Mouse (Mus musculus) gastrocnemius, postnatal 25 days (tissue): Measurements from ENCODE around the gene Foxj2. TPM values are rescaled to one million over a fixed set of nuclear protein-coding genes. Genes with fewer than 3 reads are reported as not detected.

ENCODE experiments used
- DNase-seq: peaks from one replicate; pipeline ENCODE4 v3.0.0; 2022
- total RNA-seq, 2 experiments: library from RNA; stranded (reverse); gene quantifications; 1 replicate in 1 of 2; 2 replicates in 1 of 2; pipeline ENCODE4 v1.2.3; 2021

The Foxj2 gene
- total RNA-seq, 2 experiments from 2014 or later, result 18.4 to 20.9 TPM

GRCm38 (mm10) chr6:122813640-122814039 lies 6.1 kb upstream of the Foxj2 start:
- DNase-seq, result no peak

DNA sequence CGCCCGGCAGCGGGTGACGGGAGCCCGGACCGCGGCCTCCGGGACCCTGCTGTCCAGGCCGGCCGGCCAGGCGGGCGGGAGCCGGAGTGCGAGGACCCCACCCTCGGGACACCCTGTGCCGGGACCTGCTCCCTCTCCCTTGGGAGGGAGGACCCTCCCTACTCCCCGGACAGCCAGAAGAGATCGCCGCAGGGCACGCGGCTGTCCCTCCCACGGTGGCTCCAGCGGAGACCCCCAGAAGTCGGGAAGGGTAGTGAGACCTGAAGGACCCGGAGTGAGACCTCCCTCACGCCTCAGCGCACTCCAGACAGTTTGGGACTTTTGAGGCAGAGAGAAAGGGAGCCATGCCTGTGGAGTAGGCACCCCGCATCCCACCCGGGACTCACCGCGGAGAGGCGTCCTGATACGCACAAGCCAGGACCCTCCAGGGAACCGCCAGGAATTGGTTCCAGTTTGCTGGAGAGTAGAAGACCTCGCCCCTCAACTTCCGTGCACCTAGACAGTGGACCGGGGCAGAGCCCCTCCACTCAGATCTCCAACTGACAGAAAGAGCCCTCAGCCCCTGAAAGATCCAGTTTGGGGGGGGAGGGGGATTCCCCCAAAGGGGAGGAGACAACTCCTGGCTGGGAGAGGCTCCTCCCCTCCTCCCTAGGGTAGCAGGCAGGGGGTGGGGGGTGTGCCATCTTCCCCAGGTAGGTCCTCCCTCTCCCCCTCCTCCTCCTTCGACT lies 521 bp downstream of the Foxj2 start:
- DNase-seq, result peak; percentile 17

- DNase-seq, result no peak
Observed at GRCm38 (mm10) chr6:122820799-122821650, 1.3 kb downstream of the Foxj2 start.

DNA sequence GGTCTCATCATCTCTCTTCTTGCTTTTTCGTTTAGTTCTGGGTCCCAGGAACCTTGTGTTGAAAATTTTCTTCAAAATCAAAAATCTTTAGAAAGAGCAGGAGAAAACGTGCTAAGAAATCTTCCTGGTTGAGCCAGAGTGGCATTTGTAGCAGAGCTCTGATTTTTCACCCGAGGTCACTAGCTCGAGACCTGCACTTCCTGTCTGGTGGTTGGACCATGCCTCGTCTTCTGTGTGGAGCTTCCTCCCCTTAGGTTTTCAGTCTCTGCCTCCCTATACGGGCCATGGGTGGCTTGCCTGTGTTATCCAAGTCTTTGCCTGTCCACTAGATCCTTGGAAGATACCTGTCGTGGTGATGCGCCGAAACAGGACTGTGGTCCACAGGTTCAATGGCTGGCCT lies 2.1 kb downstream of the Foxj2 start:
- no peak for DNase-seq

- peak; percentile 67 for DNase-seq
Observed at GRCm38 (mm10) chr6:122824086-122824485, 4.4 kb downstream of the Foxj2 start.

GRCm38 (mm10) chr6:122825166-122825565 lies 5.5 kb downstream of the Foxj2 start:
- DNase-seq, result no peak

DNA sequence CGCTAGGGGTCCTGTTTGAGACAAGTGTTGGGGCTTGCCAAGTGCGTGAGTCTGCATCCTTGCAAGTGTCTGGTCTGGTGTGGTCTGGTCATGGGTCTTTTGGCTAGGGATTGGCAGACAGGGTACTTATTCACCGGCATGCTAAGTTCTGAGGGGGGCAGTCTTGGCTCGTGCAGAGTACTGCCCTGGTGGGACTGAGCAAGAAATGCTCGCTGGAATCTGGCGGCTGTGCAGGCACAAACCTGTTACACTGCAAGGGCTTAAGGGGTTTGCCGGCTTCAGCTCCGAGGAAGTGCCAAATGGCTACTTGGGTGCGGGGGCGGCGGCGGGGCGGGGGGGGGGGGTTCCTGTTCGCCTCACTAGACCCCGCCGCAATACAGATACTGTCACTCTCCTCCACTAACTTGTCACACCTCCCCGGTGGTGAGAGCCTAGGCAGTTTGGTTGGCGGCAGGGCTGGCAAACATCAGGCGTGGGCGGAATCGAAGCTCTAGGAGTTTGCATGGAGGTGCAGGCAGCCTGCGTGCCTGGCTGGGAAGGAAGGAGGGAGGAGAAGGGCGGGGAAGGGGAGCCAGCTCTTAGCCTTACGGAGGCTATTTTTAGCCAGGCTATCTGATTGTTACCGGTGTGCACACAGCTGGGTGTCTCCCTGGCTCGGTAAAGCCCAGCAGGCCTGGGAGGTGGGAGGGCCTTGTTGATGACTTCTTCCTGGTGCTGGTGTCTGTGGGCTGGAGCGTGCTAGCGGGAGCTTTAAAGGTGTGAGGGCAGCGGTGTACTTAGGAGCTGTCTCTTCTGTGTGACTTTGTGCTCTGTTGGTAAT lies 6.4 kb downstream of the Foxj2 start:
- peak; percentile 65 for DNase-seq

- DNase-seq, result no peak
Observed at GRCm38 (mm10) chr6:122828086-122828485, 8.4 kb downstream of the Foxj2 start.

DNA sequence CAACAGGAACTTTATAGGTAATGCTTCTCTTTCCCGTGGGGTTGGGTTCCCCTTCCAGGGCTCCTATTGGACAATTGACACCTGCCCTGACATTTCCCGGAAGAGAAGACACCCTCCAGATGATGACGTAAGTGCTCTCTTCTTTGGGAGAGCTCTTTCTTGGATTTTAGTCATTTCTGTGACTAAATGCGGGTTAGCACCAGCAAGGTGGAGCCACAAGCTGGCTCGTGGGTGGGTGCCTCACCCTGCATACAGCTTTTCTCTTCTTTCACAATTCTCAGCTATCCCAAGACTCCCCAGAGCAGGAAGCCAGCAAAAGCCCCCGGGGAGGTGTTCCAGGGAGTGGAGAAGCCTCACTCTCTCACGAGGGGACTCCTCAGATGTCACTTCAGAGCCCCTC lies 13.2 kb downstream of the Foxj2 start:
- no peak for DNase-seq

DNA sequence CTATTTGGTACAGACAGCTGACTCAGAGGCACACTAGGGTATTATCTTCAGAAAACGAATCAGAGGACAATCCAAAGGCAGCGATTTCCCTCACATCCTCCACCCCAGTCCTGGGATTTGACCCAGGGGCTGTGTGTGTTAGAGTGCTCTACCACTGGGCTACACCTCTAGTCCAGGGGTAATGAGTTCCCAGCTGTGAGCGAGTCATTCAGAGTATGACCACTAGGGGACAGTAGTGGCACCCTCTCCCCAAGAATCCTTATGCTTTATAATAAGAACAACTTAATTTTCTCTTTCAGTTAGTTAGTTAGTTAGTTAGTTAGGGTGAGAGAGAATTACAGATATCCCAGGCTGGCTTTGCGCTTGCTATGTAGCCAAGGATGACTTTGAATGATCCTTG lies 14.7 kb downstream of the Foxj2 start:
- no peak for DNase-seq

- no peak for DNase-seq
Observed at GRCm38 (mm10) chr6:122836974-122837373, 17.3 kb downstream of the Foxj2 start.

GRCm38 (mm10) chr6:122837539-122837938 lies 17.8 kb downstream of the Foxj2 start:
- DNase-seq, result no peak

DNA sequence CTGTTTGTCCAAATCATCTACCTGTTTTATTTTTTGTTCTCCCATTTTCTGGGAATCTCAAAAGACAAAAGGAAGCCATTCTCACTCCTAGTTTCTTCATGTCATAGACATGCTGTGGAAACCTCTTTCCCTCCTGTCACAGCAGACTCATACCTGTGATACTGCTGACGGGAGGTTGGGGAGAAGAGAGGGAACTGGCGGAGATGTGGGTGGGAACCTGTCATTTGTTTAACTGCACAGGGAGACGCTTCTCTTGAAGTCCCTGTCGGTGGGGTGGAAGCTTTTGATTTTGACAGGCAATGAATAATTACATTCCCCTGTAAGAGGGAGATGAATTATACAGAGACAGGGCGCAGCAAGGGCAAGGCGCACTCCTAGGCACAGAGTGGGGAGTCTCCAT lies 24.0 kb downstream of the Foxj2 start:
- DNase-seq, result no peak

GRCm38 (mm10) chr6:122852696-122853095 lies 33.0 kb downstream of the Foxj2 start:
- DNase-seq, result no peak

DNA sequence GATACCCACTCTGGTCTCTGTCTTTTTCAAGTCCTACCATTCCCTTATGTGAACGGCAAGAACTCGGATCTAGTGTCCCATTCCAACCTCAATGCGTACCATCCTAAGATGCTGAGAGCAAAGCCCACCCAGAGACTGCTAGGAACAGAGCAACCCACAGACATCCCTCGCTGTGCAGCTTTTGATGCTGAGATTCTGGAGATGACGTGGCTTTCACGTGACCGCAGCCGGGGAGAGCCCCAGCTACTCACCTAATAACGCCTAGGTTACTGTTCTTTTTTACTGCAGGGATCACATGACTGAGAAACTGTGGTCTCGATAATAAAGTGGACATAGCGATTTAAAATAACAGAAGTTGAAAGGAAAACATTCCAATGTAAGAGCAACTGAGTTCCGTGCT lies 34.8 kb downstream of the Foxj2 start:
- DNase-seq, result no peak

GRCm38 (mm10) chr6:122855955-122856354 lies 36.2 kb downstream of the Foxj2 start, which contains the start of gene C3ar1:
Gene C3ar1, minus strand, starts transcription at chr6:122856161.
- no peak for DNase-seq

DNA sequence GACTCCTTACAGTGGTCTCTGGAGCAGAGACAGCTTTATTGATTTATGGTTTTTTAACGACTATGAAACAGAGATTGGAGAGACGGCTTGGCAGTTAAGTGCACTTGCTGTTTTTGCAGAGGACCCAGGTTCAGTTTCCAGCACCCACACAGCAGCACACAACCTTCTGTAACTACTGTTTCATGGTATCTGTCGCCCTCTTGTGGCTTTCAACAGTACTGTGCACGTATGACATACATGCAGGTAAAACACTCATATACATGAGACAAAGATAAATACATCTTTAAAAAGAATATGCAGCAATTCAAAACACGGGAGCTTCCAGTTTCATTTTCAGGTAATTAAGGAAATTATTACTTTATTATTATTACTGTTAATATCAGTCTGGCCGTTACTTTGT lies 42.7 kb downstream of the Foxj2 start:
- DNase-seq, result no peak

DNA sequence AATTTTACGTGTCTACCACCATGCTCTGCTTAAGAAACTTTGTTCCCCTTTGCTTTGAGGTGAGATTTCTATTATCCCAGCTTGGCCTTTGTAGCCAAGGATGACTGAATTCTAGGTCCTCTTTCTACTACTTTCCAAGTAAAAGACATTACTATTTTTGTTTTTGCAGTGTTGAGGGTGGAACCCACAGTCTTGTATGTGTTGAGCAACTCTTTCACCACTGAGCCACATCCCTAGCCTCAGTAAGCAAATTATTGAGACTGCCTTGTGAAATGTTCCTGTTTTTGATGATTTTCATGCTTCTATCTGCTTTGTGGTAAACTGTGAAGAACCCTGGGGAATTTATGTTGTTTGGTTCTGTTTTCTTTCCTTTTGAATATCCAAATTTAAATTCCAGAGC lies 43.2 kb downstream of the Foxj2 start:
- DNase-seq, result no peak

GRCm38 (mm10) chr6:122867914-122868313 lies 48.2 kb downstream of the Foxj2 start:
- no peak for DNase-seq

GRCm38 (mm10) chr6:122869846-122870245 lies 50.1 kb downstream of the Foxj2 start:
- DNase-seq, result no peak

DNA sequence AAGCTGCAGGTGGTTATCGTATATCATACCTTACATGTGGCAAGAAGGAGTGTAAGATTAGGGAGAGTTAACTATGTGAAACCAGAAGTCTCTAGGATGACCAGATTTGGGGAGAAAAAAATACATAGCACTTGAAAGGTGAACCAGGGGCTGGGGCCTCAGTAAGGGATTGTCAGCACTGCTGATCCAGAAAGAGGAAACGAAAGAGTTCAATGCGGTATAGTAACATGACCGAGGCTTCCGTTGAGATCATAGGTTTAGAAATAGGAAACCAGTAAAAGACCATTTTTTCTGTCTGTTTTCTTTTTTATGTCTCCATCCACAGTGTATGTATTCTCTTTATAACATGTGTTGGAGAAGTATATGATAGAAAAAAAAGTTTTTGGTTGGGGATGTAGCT lies 53.1 kb downstream of the Foxj2 start:
- no peak for DNase-seq

GRCm38 (mm10) chr6:122873871-122874719 lies 54.4 kb downstream of the Foxj2 start, which contains the start of gene Necap1:
Gene Necap1, plus strand, starts transcription at chr6:122874474.
- peak; percentile 93 for DNase-seq
